Mouse (Mus musculus) lung, postnatal 0 days (tissue): ENCODE results near the gene Haspin. TPM values are rescaled to one million over a fixed set of nuclear protein-coding genes. Genes with fewer than 3 reads are reported as not detected.

Experiments used
- ATAC-seq: fragments of 200-750 bp; cut with Nextera tagmentation; 2 replicates; pipeline ENCODE4 v1.8.0; 2017; ENCODE audit warnings: moderate library complexity
- DNase-seq: peaks from one replicate; pipeline ENCODE4 v3.0.0-alpha.2; 2016; ENCODE audit warnings: low spot score
- H3K27ac ChIP-seq: fragments of 300-500 bp; sonication (generic); 2 replicates; pipeline ENCODE4 v1.5.1; 2014; ENCODE audit warnings: antibody characterized with exemption, mild to moderate bottlenecking, low read length, mixed read lengths
- H3K27me3 ChIP-seq: fragments of 300-500 bp; sonication (generic); replicated peaks from 2 replicates; pipeline ENCODE4 v1.6.1; 2014; ENCODE audit warnings: low read length, mixed read lengths; ENCODE audit not compliant: insufficient read depth
- H3K36me3 ChIP-seq: fragments of 300-500 bp; sonication (generic); 2 replicates; pipeline ENCODE4 v1.6.1; 2014; ENCODE audit warnings: low read length, mixed read lengths; ENCODE audit not compliant: insufficient read depth
- H3K4me1 ChIP-seq: fragments of 300-500 bp; sonication (generic); 2 replicates; pipeline ENCODE4 v1.6.1; 2014; ENCODE audit warnings: antibody characterized with exemption, low read depth, low read length, mixed read lengths; ENCODE audit not compliant: insufficient read depth
- H3K4me2 ChIP-seq: fragments of 300-500 bp; sonication (generic); replicated peaks from 2 replicates; pipeline ENCODE4 v1.6.1; 2014; ENCODE audit warnings: low read depth, mild to moderate bottlenecking, low read length, moderate library complexity, mixed read lengths
- H3K4me3 ChIP-seq: fragments of 300-500 bp; sonication (generic); 2 replicates; pipeline ENCODE4 v1.5.1; 2014; ENCODE audit warnings: low read depth, low read length
- H3K9ac ChIP-seq: fragments of 300-500 bp; sonication (generic); replicated peaks from 2 replicates; pipeline ENCODE4 v1.6.1; 2014; ENCODE audit warnings: low read depth, mild to moderate bottlenecking
- H3K9me3 ChIP-seq: fragments of 300-500 bp; sonication (generic); 2 replicates; pipeline ENCODE4 v1.6.1; 2016; ENCODE audit warnings: low read length, mixed read lengths
- CTCF ChIP-seq: IDR thresholded peaks from 2 replicates; pipeline ENCODE4 v1.5.1; 2016; ENCODE audit warnings: antibody characterized with exemption, mild to moderate bottlenecking
- EP300 ChIP-seq: IDR thresholded peaks from 2 replicates; pipeline ENCODE4 v1.6.1; 2016; ENCODE audit warnings: antibody characterized with exemption, mild to moderate bottlenecking, control low read depth
- WGBS: fragments of 180-500 bp; shearing (Covaris S2); extraction: QIAGEN DNeasy Blood & Tissue Kit; methylation state at CpG from one replicate; pipeline ENCODE4 v1.1.7; 2014; 5-methylcytosine and 5-hydroxymethylcytosine counted together
- polyA plus RNA-seq: library from polyadenylated mRNA; unstranded; fragments of >200 nt; fragmentation: Nextera tagmentation; extraction: Ambion mirVana; gene quantifications from 2 replicates; pipeline ENCODE4 v1.2.1, GENCODE M21; 2015

Gene Haspin
- polyA plus RNA-seq, 1 experiment from 2014 or later: 2.5 TPM

GRCm38 (mm10) chr11:73087700-73088480 is 50.2 kb downstream of the Haspin start:
- no peak overlapping the region for H3K4me3 ChIP-seq
- ATAC-seq: no peak
- DNase-seq: no peak
- no peaks in the 10 kb centered on the region for H3K27me3 ChIP-seq
- no peak overlapping the region for H3K9ac ChIP-seq
- TF ChIP-seq CTCF (no peak), EP300 (no peak)
- H3K27ac ChIP-seq: no peak overlapping the region
- no peaks in the 10 kb centered on the region for H3K4me1 ChIP-seq
- H3K9me3 ChIP-seq: no peaks in the 10 kb centered on the region
- H3K4me2 ChIP-seq: no peak overlapping the region
- 40% methylated on average over 6 of the region's 6 CpGs for WGBS
- no peaks in the 10 kb centered on the region for H3K36me3 ChIP-seq

Other genes with a start within 250 kb of the Haspin start
- 30.7 and 33.1 TPM in 2 replicates for gene Atp2a3, start 177.1 kb downstream of the Haspin start, polyA plus RNA-seq
- 1.9 and 2.1 TPM in 2 replicates for gene P2rx1, start 139.2 kb downstream of the Haspin start, polyA plus RNA-seq
- 5.4 and 6.1 TPM in 2 replicates for gene Camkk1, start 119.3 kb downstream of the Haspin start, polyA plus RNA-seq
- 5.3 and 6.5 TPM in 2 replicates for gene Ncbp3, start 90.5 kb downstream of the Haspin start, polyA plus RNA-seq
- gene Itgae, start 47.7 kb downstream of the Haspin start, polyA plus RNA-seq: 0.23 and 0.30 TPM in 2 replicates
- gene P2rx5, start 22.1 kb upstream of the Haspin start, polyA plus RNA-seq: 1.4 and 2.2 TPM in 2 replicates
- gene Emc6, start 38.7 kb upstream of the Haspin start, polyA plus RNA-seq: 160 and 177 TPM in 2 replicates
- 373 and 379 TPM in 2 replicates for gene Tax1bp3, start 38.8 kb upstream of the Haspin start, polyA plus RNA-seq
- 15.2 and 16.2 TPM in 2 replicates for gene Ctns, start 60.7 kb upstream of the Haspin start, polyA plus RNA-seq
- 2.8 and 3.5 TPM in 2 replicates for gene Shpk, start 61.2 kb upstream of the Haspin start, polyA plus RNA-seq
- gene Trpv1, start 96.0 kb upstream of the Haspin start, polyA plus RNA-seq: 0.05 TPM in 1 of 2 replicates, not detected in the other
- gene Trpv3, start 129.1 kb upstream of the Haspin start, polyA plus RNA-seq: 0.11 and 0.15 TPM in 2 replicates
- gene Aspa, start 191.3 kb upstream of the Haspin start, polyA plus RNA-seq: 5.3 and 9.0 TPM in 2 replicates
- not detected in 2 replicates for gene Gm49340, start 191.4 kb upstream of the Haspin start, polyA plus RNA-seq
- not detected in 2 replicates for gene Spata22, start 191.4 kb upstream of the Haspin start, polyA plus RNA-seq
- not detected in 2 replicates for gene Olfr20, start 212.5 kb upstream of the Haspin start, polyA plus RNA-seq
- gene Olfr376, start 233.0 kb upstream of the Haspin start, polyA plus RNA-seq: not detected in 2 replicates